Mouse (Mus musculus): ENCODE measurements around the gene Tmem91. TPM values are rescaled to one million over a fixed set of nuclear protein-coding genes. Genes with fewer than 3 reads are reported as not detected.

Tmem91 gene
- total and polyA plus RNA-seq, 3 experiments = 0.55 to 1.3 TPM; not detected in 1

GRCm38 (mm10) chr7:25690051-25690450, 15.1 kb upstream of the Tmem91 start:
- Histone ChIP-seq H3K27ac (ENCODE audit: insufficient read depth, low read depth) (peak overlapping the region; percentile 64; the same call in 1 of the 2 replicates), H3K4me2 (ENCODE audit: insufficient read depth, low read depth, poor library complexity, severe bottlenecking) (peak overlapping the region; percentile 55), H3K9ac (ENCODE audit: insufficient read depth, low read depth) (peak overlapping the region; percentile 27), H3K4me1 (ENCODE audit: control insufficient read depth in 1 of 2, insufficient read depth in 2 of 2) (peaks cover 10 to 24% of the 10 kb centered on the region in 2 experiments), H3K79me2 (replicated peaks; ENCODE audit: control insufficient read depth, extremely low read depth, insufficient read depth, poor library complexity, severe bottlenecking) (peaks cover 25% of the 10 kb centered on the region), H3K4me3 (replicated peaks in 1 of 3; ENCODE audit: low read depth in 2 of 3, low read length in 2 of 3, poor library complexity in 1 of 3) (peak overlapping the region in 2 of 3 experiments; percentile 73 to 83), H3K36me3 (replicated peaks in 1 of 2; ENCODE audit: control insufficient read depth in 1 of 2, insufficient read depth in 1 of 2, low read length in 1 of 2) (peaks cover 27 to 56% of the 10 kb centered on the region in 2 experiments), H3K9me3 (replicated peaks; ENCODE audit: low read length) (no peaks in the 10 kb centered on the region), H3K27me3 (replicated peaks) (no peaks in the 10 kb centered on the region)
- no peak for DNase-seq (ENCODE audit: extremely low read depth)
- in situ Hi-C loops (cut with MboI; ENCODE audit: low pct_ligation_motif_present, low pct_unique_long_range_greater_than_20kb, low sequenced_read_pairs) (no loop called here), dilution Hi-C loops (cut with MboI; ENCODE audit: extremely low pct_ligation_motif_present, extremely low pct_unique_long_range_greater_than_20kb, low sequenced_read_pairs) (no loop called here)
- TF ChIP-seq JUN (IDR thresholded peaks at IDR 0.05; ENCODE audit: insufficient read depth, low read depth, low read length) (no peak), ZKSCAN1 (IDR thresholded peaks at IDR 0.05; ENCODE audit: borderline replicate concordance, low read depth, low read length) (no peak), MXI1 (IDR thresholded peaks at IDR 0.05; ENCODE audit: low read depth, low read length) (no peak), ETS1 (conservative IDR thresholded peaks at IDR 0.05; ENCODE audit: low read depth, low read length) (no peak), ELF1 (IDR thresholded peaks at IDR 0.05; ENCODE audit: low read depth, low read length) (no peak), UBTF (IDR thresholded peaks at IDR 0.05; ENCODE audit: low read depth, low read length) (no peak), MYC (IDR thresholded peaks at IDR 0.05; ENCODE audit: low read depth, low read length) (no peak), TCF12 (IDR thresholded peaks at IDR 0.05; ENCODE audit: low read depth, low read length) (no peak), SMC3 (IDR thresholded peaks at IDR 0.05; ENCODE audit: low read depth, low read length) (no peak), PAX5 (IDR thresholded peaks at IDR 0.05; ENCODE audit: low read length) (no peak), CTCF (conservative IDR thresholded peaks at IDR 0.05 in 1 of 2, IDR thresholded peaks at IDR 0.05 in 1 of 2; ENCODE audit: low read depth in 2 of 2, low read length in 2 of 2) (no peak), RCOR1 (conservative IDR thresholded peaks at IDR 0.05; ENCODE audit: low read depth, low read length) (no peak), RAD21 (IDR thresholded peaks at IDR 0.05; ENCODE audit: low read depth, low read length) (no peak), ZC3H11A (IDR thresholded peaks at IDR 0.05; ENCODE audit: low read depth, low read length) (no peak), USF1 (IDR thresholded peaks at IDR 0.05; ENCODE audit: low read depth, low read length) (no peak), KAT2A (IDR thresholded peaks at IDR 0.05; ENCODE audit: insufficient replicate concordance, low read length) (no peak), CHD1 (IDR thresholded peaks at IDR 0.05; ENCODE audit: low read depth, low read length) (no peak), SIN3A (IDR thresholded peaks at IDR 0.05; ENCODE audit: low read length) (no peak), POLR2A (IDR thresholded peaks at IDR 0.05; ENCODE audit: low read depth, low read length) (no peak)

DNA sequence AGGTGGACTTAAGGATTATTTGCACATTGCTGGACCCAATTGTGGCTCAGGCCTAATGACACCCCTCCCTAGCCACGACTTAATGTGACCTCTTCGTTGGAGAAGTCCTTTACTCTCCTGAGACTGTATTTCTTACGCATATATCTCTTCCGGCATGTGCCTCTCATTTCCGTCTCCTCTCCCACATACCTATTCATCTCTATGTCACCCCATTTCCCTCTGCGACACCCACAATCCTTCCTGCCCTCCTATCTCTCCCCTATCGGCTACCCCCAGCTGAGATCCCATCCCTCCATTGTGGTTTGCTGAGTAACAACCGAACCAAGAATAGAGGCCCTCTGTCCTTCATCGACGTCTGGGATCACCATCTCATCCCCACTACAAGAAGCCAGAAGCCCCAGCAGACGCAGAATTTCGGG, 14.6 kb upstream of the Tmem91 start:
- peaks cover 10 to 29% of the 10 kb centered on the region in 2 experiments for H3K4me1 ChIP-seq (ENCODE audit: control insufficient read depth in 1 of 2, insufficient read depth in 2 of 2)
- peaks cover 22 to 56% of the 10 kb centered on the region in 2 experiments for H3K36me3 ChIP-seq (replicated peaks in 1 of 2; ENCODE audit: control insufficient read depth in 1 of 2, insufficient read depth in 1 of 2, low read length in 1 of 2)
- peak overlapping the region; percentile 31 to 83 (median 73) for H3K4me3 ChIP-seq (replicated peaks in 1 of 3; ENCODE audit: low read depth in 2 of 3, low read length in 2 of 3, poor library complexity in 1 of 3)
- DNase-seq (ENCODE audit: extremely low read depth) = no peak
- peak overlapping the region; percentile 55 for H3K4me2 ChIP-seq (ENCODE audit: insufficient read depth, low read depth, poor library complexity, severe bottlenecking)
- no peaks in the 10 kb centered on the region for H3K9me3 ChIP-seq (replicated peaks; ENCODE audit: low read length)
- peak overlapping the region; percentile 27 for H3K9ac ChIP-seq (ENCODE audit: insufficient read depth, low read depth)
- TF ChIP-seq RAD21 (IDR thresholded peaks at IDR 0.05; ENCODE audit: low read depth, low read length) = no peak
- no peak for TF ChIP-seq NELFE (IDR thresholded peaks at IDR 0.05; ENCODE audit: low read depth, low read length)
- TF ChIP-seq EP300 (IDR thresholded peaks at IDR 0.05; ENCODE audit: low read length) = peak; percentile 32; the same call in 1 of the 2 replicates
- TF ChIP-seq SMC3 (IDR thresholded peaks at IDR 0.05; ENCODE audit: low read depth, low read length) = no peak
- TF ChIP-seq MAX (IDR thresholded peaks at IDR 0.05; ENCODE audit: low read length) = peak; percentile 77; the same call in 1 of the 2 replicates
- no peak for TF ChIP-seq POLR2AphosphoS2 (IDR thresholded peaks at IDR 0.05; ENCODE audit: low read depth, low read length)
- no peak for TF ChIP-seq UBTF (IDR thresholded peaks at IDR 0.05; ENCODE audit: low read depth, low read length)
- TF ChIP-seq JUND (conservative IDR thresholded peaks at IDR 0.05; ENCODE audit: low read depth, low read length) = no peak
- TF ChIP-seq SIN3A (IDR thresholded peaks at IDR 0.05; ENCODE audit: low read length) = 0 out of 2 replicates have a peak, but pooled peaks have one; percentile 21
- 0 out of 2 replicates have a peak, but pooled peaks have one; percentile 5 for TF ChIP-seq TBP (conservative IDR thresholded peaks at IDR 0.05; ENCODE audit: low read depth, low read length)
- TF ChIP-seq NRF1 (IDR thresholded peaks at IDR 0.05; ENCODE audit: low read depth, low read length) = 0 out of 2 replicates have a peak, but pooled peaks have one; percentile 3
- TF ChIP-seq IRF4 (IDR thresholded peaks at IDR 0.05; ENCODE audit: low read depth, low read length) = peak; percentile 61; the same call in 1 of the 2 replicates
- no peak for TF ChIP-seq TCF12 (IDR thresholded peaks at IDR 0.05; ENCODE audit: low read depth, low read length)
- TF ChIP-seq USF2 (conservative IDR thresholded peaks at IDR 0.05; ENCODE audit: low read depth, low read length) = no peak
- TF ChIP-seq MEF2A (IDR thresholded peaks at IDR 0.05; ENCODE audit: borderline replicate concordance, low read depth, low read length) = no peak
- no peak; the same call in 1 of the 2 replicates for TF ChIP-seq MYC (IDR thresholded peaks at IDR 0.05; ENCODE audit: low read depth, low read length)
- TF ChIP-seq HCFC1 (IDR thresholded peaks at IDR 0.05; ENCODE audit: low read depth, low read length) = no peak
- peak; percentile 49; the same call in 1 of the 2 replicates for TF ChIP-seq BHLHE40 (IDR thresholded peaks at IDR 0.05; ENCODE audit: low read depth, low read length)
- H3K27ac ChIP-seq (ENCODE audit: insufficient read depth, low read depth) = peak overlapping the region; percentile 64
- dilution Hi-C loops (cut with MboI; ENCODE audit: extremely low pct_ligation_motif_present, extremely low pct_unique_long_range_greater_than_20kb, low sequenced_read_pairs) (no loop called here), in situ Hi-C loops (cut with MboI; ENCODE audit: low pct_ligation_motif_present, low pct_unique_long_range_greater_than_20kb, low sequenced_read_pairs) (no loop called here)
- peaks cover 25% of the 10 kb centered on the region for H3K79me2 ChIP-seq (replicated peaks; ENCODE audit: control insufficient read depth, extremely low read depth, insufficient read depth, poor library complexity, severe bottlenecking)
- H3K27me3 ChIP-seq (replicated peaks) = no peaks in the 10 kb centered on the region
